ENCODE assay signal across 8 mouse cellular contexts in genomic region chr13:92426294-92427051, GRCm38 (mm10). TPM values are rescaled to one million over a fixed set of nuclear protein-coding genes. Genes with fewer than 3 reads are reported as not detected.
A peak's percentile ranks its signal among the peaks of the same experiment; 100 is the strongest.
DNase-seq lines count a peak whose midpoint lies in the region; ATAC-seq and TF ChIP-seq lines count a peak whose summit lies in the region.

No protein-coding gene starts in this region.

- H3K4me1 ChIP-seq in bone marrow macrophage, adult 2 months (ENCODE audit: control insufficient read depth, insufficient read depth, low read length): no peaks in the 10 kb centered on the region
- H3K4me1 ChIP-seq in embryonic facial prominence, embryonic 14.5 days (ENCODE audit: control insufficient read depth, insufficient read depth, low read length): peaks cover 3% of the 10 kb centered on the region; the same call in 1 of the 2 replicates
- H3K4me1 ChIP-seq in hindbrain, embryonic 16.5 days (ENCODE audit: control insufficient read depth, insufficient read depth, low read depth, low read length): peaks cover 5% of the 10 kb centered on the region
- peaks cover 17% of the 10 kb centered on the region for H3K4me1 ChIP-seq in limb, embryonic 15.5 days
- H3K4me1 ChIP-seq in olfactory bulb, adult 2 months (ENCODE audit: control insufficient read depth, insufficient read depth, low read length): peaks cover 8% of the 10 kb centered on the region; the same call in 1 of the 2 replicates

- under 1% methylated on average over 21 of the region's 92 CpGs for WGBS in embryonic facial prominence, embryonic 14.5 days
- WGBS in hindbrain, embryonic 16.5 days: under 1% methylated on average over 68 of the region's 92 CpGs
- under 1% methylated on average over 89 of the region's 92 CpGs for WGBS in limb, embryonic 15.5 days
- WGBS in olfactory bulb, adult 2 months: under 1% methylated on average over 92 of the region's 92 CpGs

- peak; percentile 59 for ATAC-seq in embryonic facial prominence, embryonic 14.5 days (ENCODE audit: low read depth)
- ATAC-seq in hindbrain, embryonic 16.5 days: peak; percentile 84
- no peak for ATAC-seq in limb, embryonic 15.5 days (ENCODE audit: insufficient number of reproducible peaks, low FRiP score, low TSS enrichment, low read depth)

- peak overlapping the region; percentile 39 for H3K4me3 ChIP-seq in bone marrow macrophage, adult 2 months (ENCODE audit: insufficient read depth, low read length)
- peak overlapping the region; percentile 60 for H3K4me3 ChIP-seq in embryonic facial prominence, embryonic 14.5 days (ENCODE audit: low read depth, low read length)
- peak overlapping the region; percentile 83 for H3K4me3 ChIP-seq in hindbrain, embryonic 16.5 days (ENCODE audit: low read length)
- H3K4me3 ChIP-seq in limb, embryonic 15.5 days: peak overlapping the region; percentile 53
- H3K4me3 ChIP-seq in olfactory bulb, adult 2 months (ENCODE audit: insufficient read depth, low read depth, low read length): peak overlapping the region; percentile 72

- peaks cover 68% of the 10 kb centered on the region for H3K27me3 ChIP-seq in embryonic facial prominence, embryonic 14.5 days (replicated peaks; ENCODE audit: control insufficient read depth, insufficient read depth, low read length)
- H3K27me3 ChIP-seq in hindbrain, embryonic 16.5 days (replicated peaks; ENCODE audit: control insufficient read depth, insufficient read depth, low read length): peaks cover 5% of the 10 kb centered on the region; the same call in 1 of the 2 replicates
- H3K27me3 ChIP-seq in limb, embryonic 15.5 days: peaks cover 68% of the 10 kb centered on the region

- peak overlapping the region; percentile 58 for H3K9ac ChIP-seq in embryonic facial prominence, embryonic 14.5 days (ENCODE audit: low read depth, low read length)
- H3K9ac ChIP-seq in hindbrain, embryonic 16.5 days (ENCODE audit: low read depth, low read length): peak overlapping the region; percentile 75
- H3K9ac ChIP-seq in limb, embryonic 15.5 days: peak overlapping the region; percentile 35

- no peak for TF ChIP-seq CTCF in bone marrow macrophage, adult 2 months (IDR thresholded peaks at IDR 0.05; ENCODE audit: low read depth, low read length)
- no peak for TF ChIP-seq CTCF in olfactory bulb, adult 2 months (IDR thresholded peaks at IDR 0.05; ENCODE audit: insufficient read depth, low read depth, low read length)

- DNase-seq in left cerebral cortex, adult 18-20 months (ENCODE audit: low spot score in 2 of 2): peak; percentile 8 to 19
- no peak for DNase-seq in left cerebral cortex, adult 11 months (ENCODE audit: low spot score)
- peak; percentile 2 for DNase-seq in embryonic facial prominence, embryonic 14.5 days (ENCODE audit: low spot score)
- DNase-seq in c-Kit-positive CD71-positive TER-119-positive erythroid progenitor cells, embryonic 14.5 days (ENCODE audit: low spot score): no peak

- H3K9me3 ChIP-seq in embryonic facial prominence, embryonic 14.5 days (ENCODE audit: control insufficient read depth, low read length): no peaks in the 10 kb centered on the region
- H3K9me3 ChIP-seq in hindbrain, embryonic 16.5 days (ENCODE audit: control insufficient read depth, low read length): no peaks in the 10 kb centered on the region
- H3K9me3 ChIP-seq in limb, embryonic 15.5 days: no peaks in the 10 kb centered on the region

- H3K4me2 ChIP-seq in embryonic facial prominence, embryonic 14.5 days (ENCODE audit: low read depth, low read length): peak overlapping the region; percentile 99
- peak overlapping the region; percentile 91 for H3K4me2 ChIP-seq in hindbrain, embryonic 16.5 days (ENCODE audit: low read length)
- H3K4me2 ChIP-seq in limb, embryonic 15.5 days: peak overlapping the region; percentile 99

- H3K27ac ChIP-seq in bone marrow macrophage, adult 2 months (ENCODE audit: insufficient read depth, low read depth, low read length): no peak overlapping the region
- no peak overlapping the region for H3K27ac ChIP-seq in embryonic facial prominence, embryonic 14.5 days (replicated peaks; ENCODE audit: low read depth, low read length)
- H3K27ac ChIP-seq in hindbrain, embryonic 16.5 days (ENCODE audit: low read depth, low read length): peak overlapping the region; percentile 31; the same call in 1 of the 2 replicates
- H3K27ac ChIP-seq in limb, embryonic 15.5 days: no peak overlapping the region
- H3K27ac ChIP-seq in olfactory bulb, adult 2 months (ENCODE audit: insufficient read depth, low read depth, low read length): no peak overlapping the region

- TF ChIP-seq POLR2A in bone marrow macrophage, adult 2 months (IDR thresholded peaks at IDR 0.05; ENCODE audit: borderline replicate concordance, low read depth, low read length): no peak
- TF ChIP-seq POLR2A in olfactory bulb, adult 2 months (IDR thresholded peaks at IDR 0.05; ENCODE audit: insufficient read depth, low read depth, low read length): no peak

- no peaks in the 10 kb centered on the region for H3K36me3 ChIP-seq in embryonic facial prominence, embryonic 14.5 days (ENCODE audit: control insufficient read depth, insufficient read depth, low read length)
- no peaks in the 10 kb centered on the region; the same call in 1 of the 2 replicates for H3K36me3 ChIP-seq in hindbrain, embryonic 16.5 days (ENCODE audit: control insufficient read depth, insufficient read depth, low read length)
- no peaks in the 10 kb centered on the region for H3K36me3 ChIP-seq in limb, embryonic 15.5 days

RNA-seq across cellular contexts. Expression of gene Ankrd34b, which starts 0.8 kb away (rescaled TPM):
- total RNA-seq in left cerebral cortex, adult 18-20 months (2021): 10 to 100 TPM; 21.6 to 24.0 TPM
- polyA plus RNA-seq in bone marrow macrophage, adult 2 months (2012; ENCODE audit: insufficient read depth, insufficient read length, missing spikeins): not detected in 2 replicates
- polyA plus RNA-seq in embryonic facial prominence, embryonic 14.5 days (2014; fragmentation: Nextera tagmentation; extraction: Ambion mirVana): 0.09 and 0.14 TPM in 2 replicates
- polyA plus RNA-seq in hindbrain, embryonic 16.5 days (2015; fragmentation: Nextera tagmentation; extraction: Ambion mirVana): 4.0 and 5.0 TPM in 2 replicates
- 0.05 and 0.12 TPM in 2 replicates for polyA plus RNA-seq in limb, embryonic 15.5 days (2015; fragmentation: Nextera tagmentation; extraction: Ambion mirVana)
- polyA plus RNA-seq in olfactory bulb, adult 2 months (2012; ENCODE audit: insufficient read depth, insufficient read length, low replicate concordance, missing spikeins): not detected in 2 replicates

RNA-seq across cellular contexts. Expression of gene Fam151b, which starts 57.3 kb away (rescaled TPM):
- total RNA-seq in left cerebral cortex, adult 18-20 months (2021): 10 to 100 TPM; 10.6 to 11.8 TPM
- polyA plus RNA-seq in bone marrow macrophage, adult 2 months (2012; ENCODE audit: insufficient read depth, insufficient read length, missing spikeins): 11.1 and 12.5 TPM in 2 replicates
- polyA plus RNA-seq in embryonic facial prominence, embryonic 14.5 days (2014; fragmentation: Nextera tagmentation; extraction: Ambion mirVana): 0.24 TPM in 1 of 2 replicates, not detected in the other
- polyA plus RNA-seq in hindbrain, embryonic 16.5 days (2015; fragmentation: Nextera tagmentation; extraction: Ambion mirVana): not detected in 2 replicates
- polyA plus RNA-seq in limb, embryonic 15.5 days (2015; fragmentation: Nextera tagmentation; extraction: Ambion mirVana): 0.37 TPM in 1 of 2 replicates, not detected in the other
- polyA plus RNA-seq in olfactory bulb, adult 2 months (2012; ENCODE audit: insufficient read depth, insufficient read length, low replicate concordance, missing spikeins): not detected in 2 replicates

Comparison
In these comparisons a context has a peak if more than half of its experiments do, and no peak if none do; other contexts are left out.
1. DNase-seq: peak in left cerebral cortex, adult 18-20 months (2 of 2) and embryonic facial prominence, embryonic 14.5 days (single experiment); none in left cerebral cortex, adult 11 months (single experiment) and c-Kit-positive CD71-positive TER-119-positive erythroid progenitor cells, embryonic 14.5 days (single experiment).
2. Peak in every context shown above with its lines, with median percentiles within 50 percentile points of each other: H3K4me3 ChIP-seq, H3K4me2 ChIP-seq and H3K9ac ChIP-seq.